Mouse (Mus musculus) limb, embryonic 13.5 days (tissue): ENCODE measurements around the gene Slamf9. TPM values are rescaled to one million over a fixed set of nuclear protein-coding genes. Genes with fewer than 3 reads are reported as not detected.

Source experiments
- ATAC-seq: fragments of 200-750 bp; cut with Nextera tagmentation; 2 replicates; pipeline ENCODE4 v1.8.0; 2017; ENCODE audit warnings: low read depth, moderate number of reproducible peaks, moderate TSS enrichment; ENCODE audit not compliant: low FRiP score
- H3K27ac ChIP-seq: fragments of 300-500 bp; sonication (generic); 2 replicates; pipeline ENCODE4 v1.5.1; 2015; ENCODE audit warnings: inconsistent platforms, mild to moderate bottlenecking, moderate library complexity
- H3K27me3 ChIP-seq: fragments of 300-500 bp; sonication (generic); 2 replicates; pipeline ENCODE4 v1.6.1; 2015; ENCODE audit warnings: mild to moderate bottlenecking, inconsistent platforms
- H3K36me3 ChIP-seq: fragments of 300-500 bp; sonication (generic); 2 replicates; pipeline ENCODE4 v1.6.1; 2015; ENCODE audit warnings: inconsistent platforms, mild to moderate bottlenecking, moderate library complexity
- H3K4me1 ChIP-seq: fragments of 300-500 bp; sonication (generic); 2 replicates; pipeline ENCODE4 v1.6.1; 2015; ENCODE audit warnings: inconsistent platforms
- H3K4me2 ChIP-seq: fragments of 300-500 bp; sonication (generic); replicated peaks from 2 replicates; pipeline ENCODE4 v1.6.1; 2015; ENCODE audit warnings: inconsistent platforms, mild to moderate bottlenecking, moderate library complexity
- H3K4me3 ChIP-seq: fragments of 300-500 bp; sonication (generic); 2 replicates; pipeline ENCODE4 v1.5.1; 2015; ENCODE audit warnings: moderate library complexity, mild to moderate bottlenecking, inconsistent platforms
- H3K9ac ChIP-seq: fragments of 300-500 bp; sonication (generic); 2 replicates; pipeline ENCODE4 v1.6.1; 2015; ENCODE audit warnings: mild to moderate bottlenecking, inconsistent platforms
- H3K9me3 ChIP-seq: fragments of 300-500 bp; sonication (generic); 2 replicates; pipeline ENCODE4 v1.6.1; 2016; ENCODE audit warnings: inconsistent platforms
- WGBS: fragments of 180-500 bp; shearing (Covaris S2); methylation state at CpG from one replicate; pipeline ENCODE4 v1.1.7; 2015; 5-methylcytosine and 5-hydroxymethylcytosine counted together
- polyA plus RNA-seq: library from polyadenylated mRNA; unstranded; fragments of >200 nt; fragmentation: Nextera tagmentation; extraction: Ambion mirVana; gene quantifications from 2 replicates; pipeline ENCODE4 v1.2.1, GENCODE M21; 2015

Gene Slamf9
- polyA plus RNA-seq, 1 experiment from 2014 or later: 0.25 TPM

DNA sequence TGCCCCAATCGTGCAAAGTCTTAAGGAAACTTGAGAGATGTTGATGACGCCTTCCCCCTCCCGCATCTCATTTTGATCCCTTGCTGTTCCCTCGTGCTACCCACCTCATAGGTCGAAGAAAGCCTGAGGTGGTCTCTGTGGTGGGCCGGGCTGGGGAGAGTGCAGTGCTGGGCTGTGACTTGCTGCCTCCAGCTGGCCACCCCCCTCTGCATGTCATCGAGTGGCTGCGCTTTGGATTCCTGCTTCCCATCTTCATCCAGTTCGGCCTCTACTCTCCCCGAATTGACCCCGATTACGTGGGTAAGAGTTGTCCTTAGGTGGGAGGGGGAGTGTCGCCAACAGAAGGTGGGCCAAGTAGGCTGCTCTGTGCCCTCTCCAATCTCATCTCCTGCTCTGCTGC, 9.5 kb downstream of the Slamf9 start:
- Histone ChIP-seq H3K36me3 (peaks cover 34% of the 10 kb centered on the region), H3K27me3 (no peaks in the 10 kb centered on the region), H3K4me2 (peak overlapping the region; percentile 72), H3K4me1 (peaks cover 49% of the 10 kb centered on the region), H3K9me3 (no peaks in the 10 kb centered on the region), H3K4me3 (peak overlapping the region; percentile 65; the same call in 1 of the 2 replicates), H3K9ac (no peak overlapping the region), H3K27ac (no peak overlapping the region)
- no peak for ATAC-seq
- 59% methylated on average over 13 of the region's 13 CpGs for WGBS

DNA sequence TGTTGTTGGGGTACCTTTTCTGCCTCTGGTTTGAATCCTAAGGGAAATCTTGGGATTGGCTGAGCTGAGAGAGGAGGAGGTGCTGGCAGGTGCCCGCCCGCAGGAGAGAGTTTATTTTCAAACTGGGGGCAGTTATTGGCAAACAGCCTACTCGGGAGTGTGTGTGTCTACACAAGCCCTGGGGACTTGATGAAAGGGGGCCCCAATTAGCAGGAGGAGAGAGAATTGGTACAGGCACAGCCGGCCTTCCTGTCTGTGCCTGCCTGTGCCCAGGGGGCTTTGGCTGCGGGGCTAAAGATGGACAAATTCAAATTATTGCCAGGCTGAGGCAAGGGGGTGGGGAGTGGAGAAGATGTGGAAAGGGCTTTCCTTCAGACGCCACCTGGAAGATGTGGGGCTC, 10.7 kb downstream of the Slamf9 start:
- no peak for ATAC-seq
- Histone ChIP-seq H3K4me1 (peaks cover 53% of the 10 kb centered on the region), H3K27ac (no peak overlapping the region), H3K4me3 (no peak overlapping the region), H3K27me3 (no peaks in the 10 kb centered on the region), H3K4me2 (peak overlapping the region; percentile 72), H3K9me3 (no peaks in the 10 kb centered on the region), H3K36me3 (peaks cover 34% of the 10 kb centered on the region), H3K9ac (peak overlapping the region; percentile 48)
- WGBS: 18% methylated on average over 6 of the region's 6 CpGs

DNA sequence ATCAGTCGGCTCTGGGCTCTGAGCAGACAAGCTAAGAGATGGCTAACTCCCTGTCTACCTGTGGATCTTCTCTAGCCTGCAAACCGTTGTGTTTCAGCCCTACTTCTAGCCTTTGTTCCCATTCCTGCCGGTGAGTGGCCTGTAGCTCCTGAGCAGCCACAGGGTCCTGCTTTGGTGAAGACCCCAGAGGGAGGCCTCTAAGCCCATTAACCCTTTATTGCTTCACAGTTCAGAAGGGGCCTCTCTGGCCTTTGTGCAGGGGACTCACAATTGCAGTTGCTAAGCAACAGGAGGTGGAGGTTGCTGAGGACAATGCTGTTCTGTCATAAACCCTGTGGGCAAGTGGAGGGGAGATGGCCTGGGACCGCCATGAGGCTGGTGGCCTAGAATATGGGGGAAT, 11.1 kb downstream of the Slamf9 start:
- Histone ChIP-seq H3K4me1 (peaks cover 53% of the 10 kb centered on the region), H3K27ac (no peak overlapping the region), H3K9ac (peak overlapping the region; percentile 48), H3K36me3 (peaks cover 36% of the 10 kb centered on the region), H3K27me3 (no peaks in the 10 kb centered on the region), H3K4me3 (no peak overlapping the region; the same call in 1 of the 2 replicates), H3K9me3 (no peaks in the 10 kb centered on the region), H3K4me2 (peak overlapping the region; percentile 72)
- no peak for ATAC-seq
- WGBS: 19% methylated on average over 4 of the region's 4 CpGs

DNA sequence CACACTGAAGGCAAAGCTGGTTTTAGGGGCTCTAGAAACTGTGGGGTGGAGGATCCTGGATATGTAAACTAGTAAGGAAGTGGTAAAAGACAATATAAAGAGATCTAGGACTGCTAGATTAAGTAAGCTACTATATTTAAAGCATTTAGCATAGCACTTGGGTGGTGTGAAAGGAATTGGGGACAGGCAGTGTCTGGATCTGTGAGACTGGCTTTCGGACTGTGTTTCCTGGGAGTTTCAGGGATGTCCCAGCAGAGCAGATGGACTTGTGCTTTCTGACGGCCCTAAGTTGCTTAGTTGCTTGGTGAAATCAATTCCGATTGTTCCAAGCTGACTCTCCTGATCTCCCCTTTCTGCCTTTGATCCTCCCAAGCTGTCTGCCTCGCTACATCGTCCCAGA, 11.5 kb downstream of the Slamf9 start:
- ATAC-seq: no peak
- Histone ChIP-seq H3K36me3 (peaks cover 41% of the 10 kb centered on the region), H3K4me1 (peaks cover 53% of the 10 kb centered on the region), H3K4me2 (peak overlapping the region; percentile 72), H3K27ac (no peak overlapping the region), H3K4me3 (no peak overlapping the region), H3K9ac (0 out of 2 replicates have a peak overlapping the region, but pooled peaks have one; percentile 4), H3K27me3 (no peaks in the 10 kb centered on the region), H3K9me3 (no peaks in the 10 kb centered on the region)
- 76% methylated on average over 5 of the region's 5 CpGs for WGBS

DNA sequence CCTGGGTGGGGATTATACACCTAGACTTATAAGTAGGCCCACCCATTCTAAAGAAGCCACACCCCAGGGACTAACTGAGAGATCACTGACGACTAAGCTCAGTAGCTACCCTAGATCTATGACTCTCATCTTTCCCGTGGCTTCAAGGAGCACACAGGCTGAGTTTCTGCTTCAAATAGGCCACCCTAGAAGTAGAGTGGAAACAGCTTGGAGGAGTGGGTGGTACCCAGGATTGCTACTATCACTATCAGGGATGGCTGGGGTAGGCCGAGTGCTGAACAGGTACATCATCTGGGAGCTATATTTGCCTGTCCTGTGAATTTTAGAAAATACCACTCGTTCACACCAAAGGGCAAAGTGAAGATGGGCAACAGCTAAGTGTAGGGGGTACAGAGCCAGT, 12.7 kb downstream of the Slamf9 start:
- WGBS: 75% methylated on average over 4 of the region's 4 CpGs
- peaks cover 49% of the 10 kb centered on the region for H3K4me1 ChIP-seq
- no peak overlapping the region for H3K27ac ChIP-seq
- no peak overlapping the region for H3K4me2 ChIP-seq
- no peaks in the 10 kb centered on the region for H3K27me3 ChIP-seq
- H3K9ac ChIP-seq: no peak overlapping the region
- H3K36me3 ChIP-seq: peaks cover 51% of the 10 kb centered on the region
- ATAC-seq: no peak
- no peaks in the 10 kb centered on the region for H3K9me3 ChIP-seq
- no peak overlapping the region for H3K4me3 ChIP-seq

DNA sequence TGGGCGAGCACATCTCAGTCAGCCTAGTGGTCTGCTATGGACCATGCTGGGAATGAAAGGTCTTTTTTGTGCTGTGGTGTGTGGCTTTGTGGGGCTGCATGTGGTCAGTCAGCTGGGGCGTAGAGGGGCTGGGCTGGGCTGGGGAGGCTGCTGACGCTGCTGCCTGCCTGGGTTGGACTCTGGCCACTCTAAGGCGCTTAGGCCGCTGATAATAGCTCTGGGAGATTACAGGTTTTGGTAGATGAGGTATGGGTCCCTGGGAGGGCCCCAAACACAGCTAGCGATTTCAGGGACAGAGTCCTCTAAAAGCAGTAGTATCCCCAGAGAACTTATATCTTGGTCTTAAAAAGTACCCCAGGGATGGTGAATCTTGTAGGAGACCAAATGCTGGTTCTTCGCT, 13.7 kb downstream of the Slamf9 start:
- Histone ChIP-seq H3K27ac (no peak overlapping the region), H3K4me2 (no peak overlapping the region), H3K9ac (no peak overlapping the region), H3K36me3 (peaks cover 60% of the 10 kb centered on the region), H3K9me3 (no peaks in the 10 kb centered on the region), H3K4me3 (no peak overlapping the region), H3K27me3 (no peaks in the 10 kb centered on the region), H3K4me1 (peaks cover 39% of the 10 kb centered on the region)
- no peak for ATAC-seq
- WGBS: 82% methylated on average over 7 of the region's 7 CpGs

DNA sequence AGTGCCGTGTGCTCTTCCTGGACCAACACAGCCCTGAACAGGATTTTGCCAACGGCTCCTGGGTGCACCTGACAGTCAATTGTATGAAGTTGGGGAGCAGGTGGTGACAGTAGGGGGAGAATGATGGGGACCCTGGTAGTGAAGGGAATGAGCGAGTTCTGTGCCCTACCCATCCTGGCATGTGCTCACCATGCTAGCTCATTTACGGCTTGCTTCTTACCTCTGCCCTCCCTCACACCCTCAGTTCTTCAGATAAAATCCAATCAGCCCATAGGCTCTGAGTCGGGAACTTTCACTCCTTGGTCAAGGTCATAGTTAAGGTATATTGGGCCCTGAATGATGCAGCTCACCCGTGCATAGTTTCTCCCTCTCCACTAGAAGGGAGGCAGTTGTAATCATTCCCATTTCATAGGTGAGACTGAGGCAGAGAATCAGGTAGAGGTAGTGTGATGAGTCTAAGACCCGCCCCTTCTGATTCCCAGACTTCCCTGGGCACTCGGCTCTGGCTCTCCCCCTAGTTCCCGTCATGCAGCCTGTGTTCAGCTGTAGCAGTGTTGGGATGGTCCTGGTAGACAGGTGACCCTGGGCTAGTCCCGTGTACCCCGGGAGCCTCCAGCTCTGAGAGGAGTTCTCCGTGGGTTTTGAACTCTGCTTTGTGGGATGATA, 14.6 kb downstream of the Slamf9 start:
- peaks cover 64% of the 10 kb centered on the region for H3K36me3 ChIP-seq
- 59% methylated on average over 12 of the region's 12 CpGs for WGBS
- peak overlapping the region; percentile 58 for H3K4me2 ChIP-seq
- peak; percentile 29 for ATAC-seq
- peaks cover 30% of the 10 kb centered on the region for H3K4me1 ChIP-seq
- H3K4me3 ChIP-seq: peak overlapping the region; percentile 27
- peak overlapping the region; percentile 27; the same call in 1 of the 2 replicates for H3K9ac ChIP-seq
- H3K27ac ChIP-seq: no peak overlapping the region
- no peaks in the 10 kb centered on the region for H3K9me3 ChIP-seq
- no peaks in the 10 kb centered on the region for H3K27me3 ChIP-seq

DNA sequence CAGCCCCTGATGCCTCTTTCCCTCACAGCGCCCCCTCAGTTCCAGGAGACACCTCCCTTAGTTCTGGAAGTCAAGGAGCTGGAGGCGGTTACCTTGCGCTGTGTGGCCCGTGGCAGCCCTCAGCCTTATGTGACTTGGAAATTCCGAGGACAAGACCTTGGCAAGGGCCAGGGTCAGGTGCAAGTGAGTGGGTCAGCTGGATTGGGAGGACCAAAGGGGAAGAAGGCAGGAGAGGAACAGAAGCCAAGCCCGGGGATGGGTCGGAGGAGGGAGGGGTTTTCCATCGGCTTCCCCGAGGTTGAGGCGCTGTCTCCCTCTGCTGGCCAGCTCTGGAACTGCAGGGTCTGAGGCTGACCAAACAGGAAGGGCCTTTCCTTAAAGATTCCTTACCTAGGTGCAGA, 15.1 kb downstream of the Slamf9 start:
- Histone ChIP-seq H3K4me3 (peak overlapping the region; percentile 27), H3K36me3 (peaks cover 64% of the 10 kb centered on the region), H3K27ac (no peak overlapping the region), H3K4me1 (peaks cover 25% of the 10 kb centered on the region), H3K9ac (peak overlapping the region; percentile 27; the same call in 1 of the 2 replicates), H3K4me2 (peak overlapping the region; percentile 58), H3K9me3 (no peaks in the 10 kb centered on the region), H3K27me3 (no peaks in the 10 kb centered on the region)
- 14% methylated on average over 10 of the region's 10 CpGs for WGBS
- peak; percentile 38; the same call in 1 of the 2 replicates for ATAC-seq

DNA sequence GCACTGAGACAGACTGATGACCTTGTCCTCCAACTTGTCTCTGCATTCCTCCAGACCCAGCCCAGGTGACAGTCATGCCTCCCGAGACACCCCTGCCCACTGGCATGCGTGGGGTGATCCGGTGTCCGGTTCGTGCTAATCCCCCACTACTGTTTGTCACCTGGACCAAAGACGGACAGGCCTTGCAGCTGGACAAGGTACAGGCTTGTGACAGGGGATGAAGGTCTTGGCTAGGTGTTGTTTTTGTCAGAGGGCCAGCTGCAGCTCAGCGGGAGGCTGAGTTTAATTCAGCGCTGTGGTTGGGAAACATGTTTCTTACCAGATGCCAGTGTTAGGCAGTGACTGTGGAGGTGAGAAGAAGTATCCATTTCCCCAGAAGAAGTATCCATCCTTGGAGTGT, 16.9 kb downstream of the Slamf9 start:
- Histone ChIP-seq H3K4me1 (peaks cover 8% of the 10 kb centered on the region), H3K36me3 (peaks cover 79% of the 10 kb centered on the region), H3K9me3 (no peaks in the 10 kb centered on the region), H3K4me2 (no peak overlapping the region), H3K9ac (no peak overlapping the region; the same call in 1 of the 2 replicates), H3K4me3 (no peak overlapping the region), H3K27me3 (no peaks in the 10 kb centered on the region), H3K27ac (no peak overlapping the region)
- 81% methylated on average over 8 of the region's 8 CpGs for WGBS
- ATAC-seq: no peak

DNA sequence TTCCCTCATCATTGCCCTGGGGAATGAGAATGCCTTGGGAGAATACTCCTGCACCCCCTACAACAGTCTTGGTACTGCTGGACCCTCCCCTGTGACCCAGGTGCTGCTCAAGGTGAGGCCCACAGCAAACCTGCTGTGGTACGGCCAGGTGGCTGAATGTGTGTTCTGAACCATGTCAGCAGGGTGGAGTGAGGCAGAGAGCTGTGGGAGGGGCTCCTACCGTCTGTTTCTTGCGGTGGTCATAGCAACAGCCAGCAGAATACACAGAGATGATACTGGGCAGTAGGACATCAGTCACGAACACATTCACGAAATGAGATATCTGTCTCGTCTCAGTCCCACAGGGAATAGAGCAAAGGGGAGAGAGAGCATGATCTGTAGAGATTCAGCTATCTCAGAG, 18.4 kb downstream of the Slamf9 start:
- Histone ChIP-seq H3K4me2 (no peak overlapping the region), H3K27me3 (no peaks in the 10 kb centered on the region), H3K27ac (no peak overlapping the region), H3K9me3 (no peaks in the 10 kb centered on the region), H3K4me3 (no peak overlapping the region), H3K4me1 (peaks cover 4% of the 10 kb centered on the region; the same call in 1 of the 2 replicates), H3K36me3 (peaks cover 81% of the 10 kb centered on the region), H3K9ac (no peak overlapping the region)
- ATAC-seq: no peak
- 83% methylated on average over 6 of the region's 6 CpGs for WGBS

DNA sequence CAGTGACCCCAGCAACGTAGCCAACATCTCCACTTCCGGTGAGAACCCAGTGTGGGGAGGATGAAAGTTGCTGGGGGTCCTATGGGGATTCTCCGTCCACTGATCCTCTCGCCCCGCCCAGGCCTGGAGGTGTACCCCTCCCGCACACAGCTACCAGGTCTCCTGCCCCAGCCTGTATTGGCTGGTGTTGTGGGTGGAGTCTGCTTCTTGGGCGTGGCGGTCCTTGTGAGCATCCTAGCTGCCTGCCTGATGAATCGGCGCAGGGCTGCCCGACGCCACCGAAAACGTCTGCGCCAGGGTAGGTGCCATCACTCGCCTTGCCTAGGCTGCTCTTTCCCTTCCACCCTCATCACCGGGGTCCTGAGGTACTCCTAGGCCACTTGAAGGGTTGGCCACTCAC, 20.9 kb downstream of the Slamf9 start:
- H3K36me3 ChIP-seq: peaks cover 72% of the 10 kb centered on the region
- H3K4me1 ChIP-seq: peaks cover 17% of the 10 kb centered on the region
- H3K4me2 ChIP-seq: no peak overlapping the region
- no peak overlapping the region for H3K9ac ChIP-seq
- no peaks in the 10 kb centered on the region for H3K9me3 ChIP-seq
- peaks cover 13% of the 10 kb centered on the region; the same call in 1 of the 2 replicates for H3K27me3 ChIP-seq
- H3K4me3 ChIP-seq: no peak overlapping the region
- WGBS: 76% methylated on average over 17 of the region's 17 CpGs
- H3K27ac ChIP-seq: no peak overlapping the region
- ATAC-seq: no peak

DNA sequence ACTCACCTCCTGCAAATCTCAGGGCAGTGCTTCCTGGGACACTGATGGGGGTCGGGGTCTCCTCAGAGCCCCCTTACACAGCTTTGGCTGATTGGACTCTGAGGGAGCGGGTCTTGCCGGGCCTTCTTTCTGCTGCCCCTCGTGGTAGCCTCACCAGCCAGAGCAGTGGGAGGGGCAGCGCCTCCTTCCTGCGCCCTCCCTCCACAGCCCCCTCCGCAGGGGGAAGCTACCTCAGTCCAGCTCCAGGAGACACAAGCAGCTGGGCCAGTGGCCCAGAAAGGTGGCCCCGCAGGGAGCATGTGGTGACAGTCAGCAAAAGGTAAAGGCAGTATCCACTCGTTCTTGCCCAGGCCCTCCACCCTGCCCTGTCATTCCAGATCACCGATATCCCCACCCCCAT, 22.3 kb downstream of the Slamf9 start:
- 86% methylated on average over 10 of the region's 10 CpGs for WGBS
- H3K36me3 ChIP-seq: peaks cover 59% of the 10 kb centered on the region

More for the DNA sequence above, 22.3 kb downstream of the Slamf9 start:
- ATAC-seq: no peak
- no peak overlapping the region for H3K9ac ChIP-seq
- no peaks in the 10 kb centered on the region for H3K9me3 ChIP-seq
- H3K4me3 ChIP-seq: no peak overlapping the region
- peaks cover 31% of the 10 kb centered on the region for H3K4me1 ChIP-seq
- peaks cover 17% of the 10 kb centered on the region; the same call in 1 of the 2 replicates for H3K27me3 ChIP-seq
- no peak overlapping the region for H3K27ac ChIP-seq
- no peak overlapping the region for H3K4me2 ChIP-seq
